Mouse (Mus musculus): ENCODE data around the gene Zfp300.

GRCm38 (mm10) chrX:21061460-21061859, 27.9 kb downstream of the Zfp300 start:
- no peak for TF ChIP-seq POLR2A (IDR thresholded peaks at IDR 0.05; ENCODE audit: extremely low read depth, insufficient read depth, low read length)
- TF ChIP-seq CTCF (IDR thresholded peaks at IDR 0.05; ENCODE audit: extremely low read depth, insufficient read depth, low read length), result no peak
